Mouse (Mus musculus) lung, embryonic 14.5 days (tissue): ENCODE measurements around the gene Hist1h2ao. TPM values are rescaled to one million over a fixed set of nuclear protein-coding genes. Genes with fewer than 3 reads are reported as not detected.
"Not testable (repeated sequence)": the region's sequence is repeated elsewhere in the genome, so short reads cannot be mapped to it uniquely, and the experiment has no call there.

ENCODE experiments used
- ATAC-seq: fragments of 200-750 bp; cut with Nextera tagmentation; 2 replicates; pipeline ENCODE4 v1.8.0; 2017; ENCODE audit warnings: mild to moderate bottlenecking, moderate TSS enrichment, moderate library complexity; ENCODE audit not compliant: insufficient read depth
- DNase-seq: peaks from one replicate; pipeline ENCODE4 v3.0.0-alpha.2; 2015
- H3K27ac ChIP-seq: fragments of 300-500 bp; sonication (generic); 2 replicates; pipeline ENCODE4 v1.5.1; 2014; ENCODE audit warnings: low read depth, mild to moderate bottlenecking, moderate library complexity
- H3K27me3 ChIP-seq: fragments of 300-500 bp; sonication (generic); 2 replicates; pipeline ENCODE4 v1.6.1; 2014; ENCODE audit warnings: low read length, control low read depth; ENCODE audit not compliant: insufficient read depth
- H3K36me3 ChIP-seq: fragments of 300-500 bp; sonication (generic); 2 replicates; pipeline ENCODE4 v1.6.1; 2014; ENCODE audit warnings: control low read depth; ENCODE audit not compliant: insufficient read depth
- H3K4me1 ChIP-seq: fragments of 300-500 bp; sonication (generic); 2 replicates; pipeline ENCODE4 v1.6.1; 2014; ENCODE audit warnings: antibody characterized with exemption, control low read depth; ENCODE audit not compliant: insufficient read depth
- H3K4me2 ChIP-seq: fragments of 300-500 bp; sonication (generic); 2 replicates; pipeline ENCODE4 v1.6.1; 2014; ENCODE audit warnings: mild to moderate bottlenecking
- H3K4me3 ChIP-seq: fragments of 300-500 bp; sonication (generic); 2 replicates; pipeline ENCODE4 v1.5.1; 2014; ENCODE audit warnings: low read depth, low read length
- H3K9ac ChIP-seq: fragments of 300-500 bp; sonication (generic); 2 replicates; pipeline ENCODE4 v1.6.1; 2014
- H3K9me3 ChIP-seq: fragments of 300-500 bp; sonication (generic); 2 replicates; pipeline ENCODE4 v1.6.1; 2016; ENCODE audit warnings: low read depth, low read length, control low read depth
- CTCF ChIP-seq: IDR thresholded peaks from 2 replicates; pipeline ENCODE4 v1.5.1; 2016; ENCODE audit warnings: antibody characterized with exemption, low read depth
- WGBS: fragments of 180-500 bp; shearing (Covaris S2); extraction: QIAGEN DNeasy Blood & Tissue Kit; methylation state at CpG from one replicate; pipeline ENCODE4 v1.1.7; 2014; 5-methylcytosine and 5-hydroxymethylcytosine counted together
- polyA plus RNA-seq: library from polyadenylated mRNA; unstranded; fragments of >200 nt; fragmentation: Nextera tagmentation; extraction: Ambion mirVana; gene quantifications from 2 replicates; pipeline ENCODE4 v1.2.1, GENCODE M21; 2014

Hist1h2ao gene
- polyA plus RNA-seq, 1 experiment from 2014 or later, result 1.9 TPM

GRCm38 (mm10) chr13:21783255-21783617 is 27.0 kb upstream of the Hist1h2ao start, which contains the start of gene Hist1h3i:
Gene Hist1h3i (minus strand): TSS chr13:21783370.
- H3K27me3 ChIP-seq, result no peaks in the 10 kb centered on the region
- H3K9ac ChIP-seq, result peak within 1 kb of the TSS; percentile 79
- DNase-seq (peak; percentile 95), ATAC-seq (peak; percentile 67)
- H3K4me2 ChIP-seq, result peak within 1 kb of the TSS; percentile 90
- H3K4me3 ChIP-seq, result peak within 1 kb of the TSS; percentile 46
- no peak for TF ChIP-seq CTCF
- no peaks in the 10 kb centered on the region for H3K9me3 ChIP-seq
- under 1% methylated on average over 13 of the region's 20 CpGs for WGBS
- peak within 1 kb of the TSS; percentile 100 for H3K27ac ChIP-seq
- H3K36me3 ChIP-seq, result no peaks in the 10 kb centered on the region
- peaks cover 12% of the 10 kb centered on the region; the same call in 1 of the 2 replicates for H3K4me1 ChIP-seq

- Histone ChIP-seq H3K27ac (peak overlapping the region; percentile 100), H3K9ac (peak overlapping the region; percentile 45), H3K4me3 (peak overlapping the region; percentile 46), H3K9me3 (no peaks in the 10 kb centered on the region), H3K4me1 (peaks cover 17% of the 10 kb centered on the region; the same call in 1 of the 2 replicates), H3K36me3 (no peaks in the 10 kb centered on the region), H3K27me3 (no peaks in the 10 kb centered on the region), H3K4me2 (peak overlapping the region; percentile 90)
- DNase-seq (peak; percentile 88), ATAC-seq (no peak)
- no peak for TF ChIP-seq CTCF
- 1% methylated on average over 9 of the region's 9 CpGs for WGBS
These were observed 26.5 kb upstream of the Hist1h2ao start for GRCm38 (mm10) chr13:21783734-21784161.

GRCm38 (mm10) chr13:21784311-21784710 is 26.0 kb upstream of the Hist1h2ao start:
- Histone ChIP-seq H3K36me3 (no peaks in the 10 kb centered on the region), H3K27me3 (no peaks in the 10 kb centered on the region), H3K9ac (peak overlapping the region; percentile 45), H3K4me1 (peaks cover 17% of the 10 kb centered on the region; the same call in 1 of the 2 replicates), H3K27ac (peak overlapping the region; percentile 100), H3K4me2 (peak overlapping the region; percentile 90), H3K9me3 (no peaks in the 10 kb centered on the region), H3K4me3 (no peak overlapping the region)
- ATAC-seq (no peak), DNase-seq (peak; percentile 14)
- no peak for TF ChIP-seq CTCF
- WGBS, result 28% methylated on average over 6 of the region's 6 CpGs

GRCm38 (mm10) chr13:21786189-21786898 is 23.9 kb upstream of the Hist1h2ao start:
- Histone ChIP-seq H3K9me3 (no peaks in the 10 kb centered on the region), H3K4me2 (peak overlapping the region; percentile 64), H3K27ac (peak overlapping the region; percentile 100), H3K9ac (peak overlapping the region; percentile 61), H3K36me3 (no peaks in the 10 kb centered on the region), H3K27me3 (no peaks in the 10 kb centered on the region), H3K4me3 (peak overlapping the region; percentile 34), H3K4me1 (peaks cover 17% of the 10 kb centered on the region; the same call in 1 of the 2 replicates)
- no peak for ATAC-seq
- TF ChIP-seq CTCF, result no peak
- DNase-seq, result peak; percentile 82
- 2% methylated on average over 8 of the region's 8 CpGs for WGBS

- not testable (repeated sequence) for H3K9me3 ChIP-seq
- WGBS, result under 1% methylated on average over 35 of the region's 63 CpGs
- ATAC-seq, result peak; percentile 92
These were observed 23.2 kb upstream of the Hist1h2ao start, which contains the start of the genes Hist1h2an and Hist1h2bp for GRCm38 (mm10) chr13:21786899-21787629. Gene Hist1h2an (minus strand): TSS chr13:21787218. Gene Hist1h2bp (plus strand): TSS chr13:21787461.

GRCm38 (mm10) chr13:21787760-21788593 is 22.3 kb upstream of the Hist1h2ao start:
- WGBS, result 19% methylated on average over 13 of the region's 21 CpGs
- H3K4me2 ChIP-seq, result peak overlapping the region; percentile 57
- no peak for TF ChIP-seq CTCF
- no peaks in the 10 kb centered on the region for H3K9me3 ChIP-seq
- ATAC-seq (peak; percentile 19; the same call in 1 of the 2 replicates), DNase-seq (peak; percentile 56)
- peaks cover 17% of the 10 kb centered on the region; the same call in 1 of the 2 replicates for H3K4me1 ChIP-seq
- H3K27ac ChIP-seq, result peak overlapping the region; percentile 90
- no peaks in the 10 kb centered on the region for H3K27me3 ChIP-seq
- H3K9ac ChIP-seq, result peak overlapping the region; percentile 58
- H3K4me3 ChIP-seq, result peak overlapping the region; percentile 24
- no peaks in the 10 kb centered on the region for H3K36me3 ChIP-seq

More at GRCm38 (mm10) chr13:21786899-21787629, 23.2 kb upstream of the Hist1h2ao start, which contains the start of the genes Hist1h2an and Hist1h2bp:
- Histone ChIP-seq H3K4me1 (peaks cover 17% of the 10 kb centered on the region; the same call in 1 of the 2 replicates), H3K27ac (peak within 1 kb of the TSS; percentile 100), H3K4me2 (peak within 1 kb of the TSS; percentile 64), H3K4me3 (peak within 1 kb of the TSS; percentile 34), H3K9ac (peak within 1 kb of the TSS; percentile 61)
- not testable (repeated sequence) for H3K36me3 ChIP-seq, H3K27me3 ChIP-seq
- DNase-seq, result peak; percentile 100
